Mouse (Mus musculus): Measurements from ENCODE around the gene Senp6. TPM values are rescaled to one million over a fixed set of nuclear protein-coding genes. Genes with fewer than 3 reads are reported as not detected.
A peak's percentile ranks its signal among the peaks of the same experiment; 100 is the strongest.

The Senp6 gene
- polyA plus RNA-seq, 1 experiment = 128 TPM

GRCm38 (mm10) chr9:80164191-80164590, 97.5 kb downstream of the Senp6 start:
- TF ChIP-seq POLR2A (IDR thresholded peaks at IDR 0.05; ENCODE audit: insufficient read depth, low read length) = peak; percentile 56
- no peak for TF ChIP-seq CTCF (IDR thresholded peaks at IDR 0.05; ENCODE audit: low read depth, low read length)
- no peak for TF ChIP-seq EP300 (IDR thresholded peaks at IDR 0.05; ENCODE audit: insufficient read depth, low read depth, low read length)
- Histone ChIP-seq H3K4me1 (ENCODE audit: control insufficient read depth, insufficient read depth, low read length) (no peaks in the 10 kb centered on the region), H3K27ac (ENCODE audit: insufficient read depth, low read length) (no peak overlapping the region), H3K4me3 (ENCODE audit: low read depth, low read length) (peak overlapping the region; percentile 80), H3K27me3 (ENCODE audit: control insufficient read depth, insufficient read depth, low read length, poor library complexity, severe bottlenecking) (0 out of 2 replicates have a peak, but pooled peaks cover 1% of the 10 kb centered on the region), H3K9me3 (replicated peaks; ENCODE audit: control insufficient read depth, insufficient read depth, low read length, poor library complexity, severe bottlenecking) (no peaks in the 10 kb centered on the region), H3K36me3 (ENCODE audit: control insufficient read depth, insufficient read depth, low read length, poor library complexity, severe bottlenecking) (no peaks in the 10 kb centered on the region), H3K9ac (ENCODE audit: low read depth, poor library complexity, severe bottlenecking) (peak overlapping the region; percentile 32; the same call in 1 of the 2 replicates)

GRCm38 (mm10) chr9:80164611-80165474, 98.1 kb downstream of the Senp6 start, which contains the start of gene Myo6:
Gene Myo6, plus strand, starts transcription at chr9:80165031.
- no peaks in the 10 kb centered on the region for H3K36me3 ChIP-seq (ENCODE audit: control insufficient read depth, insufficient read depth, low read length, poor library complexity, severe bottlenecking)
- H3K9me3 ChIP-seq (replicated peaks; ENCODE audit: control insufficient read depth, insufficient read depth, low read length, poor library complexity, severe bottlenecking) = no peaks in the 10 kb centered on the region
- TF ChIP-seq CTCF (IDR thresholded peaks at IDR 0.05; ENCODE audit: low read depth, low read length) = no peak
- TF ChIP-seq POLR2A (IDR thresholded peaks at IDR 0.05; ENCODE audit: insufficient read depth, low read length) = peak; percentile 45
- no peak for TF ChIP-seq EP300 (IDR thresholded peaks at IDR 0.05; ENCODE audit: insufficient read depth, low read depth, low read length)
- no peak within 1 kb of the TSS for H3K27ac ChIP-seq (ENCODE audit: insufficient read depth, low read length)
- peak within 1 kb of the TSS; percentile 32 for H3K9ac ChIP-seq (ENCODE audit: low read depth, poor library complexity, severe bottlenecking)
- peak within 1 kb of the TSS; percentile 87 for H3K4me3 ChIP-seq (ENCODE audit: low read depth, low read length)
- H3K27me3 ChIP-seq (ENCODE audit: control insufficient read depth, insufficient read depth, low read length, poor library complexity, severe bottlenecking) = 0 out of 2 replicates have a peak, but pooled peaks cover 1% of the 10 kb centered on the region
- H3K4me1 ChIP-seq (ENCODE audit: control insufficient read depth, insufficient read depth, low read length) = no peaks in the 10 kb centered on the region

- H3K27me3 ChIP-seq (ENCODE audit: control insufficient read depth, insufficient read depth, low read length, poor library complexity, severe bottlenecking) = 0 out of 2 replicates have a peak, but pooled peaks cover 1% of the 10 kb centered on the region
- H3K9me3 ChIP-seq (replicated peaks; ENCODE audit: control insufficient read depth, insufficient read depth, low read length, poor library complexity, severe bottlenecking) = no peaks in the 10 kb centered on the region
- H3K36me3 ChIP-seq (ENCODE audit: control insufficient read depth, insufficient read depth, low read length, poor library complexity, severe bottlenecking) = no peaks in the 10 kb centered on the region
- TF ChIP-seq CTCF (IDR thresholded peaks at IDR 0.05; ENCODE audit: low read depth, low read length) (no peak), POLR2A (IDR thresholded peaks at IDR 0.05; ENCODE audit: insufficient read depth, low read length) (no peak), EP300 (IDR thresholded peaks at IDR 0.05; ENCODE audit: insufficient read depth, low read depth, low read length) (no peak)
- no peak overlapping the region for H3K4me3 ChIP-seq (ENCODE audit: low read depth, low read length)
- H3K4me1 ChIP-seq (ENCODE audit: control insufficient read depth, insufficient read depth, low read length) = no peaks in the 10 kb centered on the region
- H3K27ac ChIP-seq (ENCODE audit: insufficient read depth, low read length) = no peak overlapping the region
- no peak overlapping the region for H3K9ac ChIP-seq (ENCODE audit: low read depth, poor library complexity, severe bottlenecking)
These were observed 99.0 kb downstream of the Senp6 start for GRCm38 (mm10) chr9:80165690-80166089.

- Histone ChIP-seq H3K9ac (ENCODE audit: low read depth, poor library complexity, severe bottlenecking) (no peak overlapping the region), H3K27me3 (ENCODE audit: control insufficient read depth, insufficient read depth, low read length, poor library complexity, severe bottlenecking) (0 out of 2 replicates have a peak, but pooled peaks cover 1% of the 10 kb centered on the region), H3K4me3 (ENCODE audit: low read depth, low read length) (no peak overlapping the region), H3K9me3 (replicated peaks; ENCODE audit: control insufficient read depth, insufficient read depth, low read length, poor library complexity, severe bottlenecking) (no peaks in the 10 kb centered on the region), H3K4me1 (ENCODE audit: control insufficient read depth, insufficient read depth, low read length) (no peaks in the 10 kb centered on the region), H3K27ac (ENCODE audit: insufficient read depth, low read length) (no peak overlapping the region), H3K36me3 (ENCODE audit: control insufficient read depth, insufficient read depth, low read length, poor library complexity, severe bottlenecking) (no peaks in the 10 kb centered on the region)
- TF ChIP-seq EP300 (IDR thresholded peaks at IDR 0.05; ENCODE audit: insufficient read depth, low read depth, low read length) (no peak), CTCF (IDR thresholded peaks at IDR 0.05; ENCODE audit: low read depth, low read length) (no peak)
These were observed 99.7 kb downstream of the Senp6 start for GRCm38 (mm10) chr9:80166425-80166824.

- Histone ChIP-seq H3K4me1 (ENCODE audit: control insufficient read depth, insufficient read depth, low read length) (no peaks in the 10 kb centered on the region), H3K4me3 (ENCODE audit: low read depth, low read length) (no peak overlapping the region), H3K27ac (ENCODE audit: insufficient read depth, low read length) (no peak overlapping the region), H3K9me3 (replicated peaks; ENCODE audit: control insufficient read depth, insufficient read depth, low read length, poor library complexity, severe bottlenecking) (no peaks in the 10 kb centered on the region), H3K36me3 (ENCODE audit: control insufficient read depth, insufficient read depth, low read length, poor library complexity, severe bottlenecking) (no peaks in the 10 kb centered on the region), H3K27me3 (ENCODE audit: control insufficient read depth, insufficient read depth, low read length, poor library complexity, severe bottlenecking) (0 out of 2 replicates have a peak, but pooled peaks cover 1% of the 10 kb centered on the region), H3K9ac (ENCODE audit: low read depth, poor library complexity, severe bottlenecking) (no peak overlapping the region)
- TF ChIP-seq CTCF (IDR thresholded peaks at IDR 0.05; ENCODE audit: low read depth, low read length) (no peak), EP300 (IDR thresholded peaks at IDR 0.05; ENCODE audit: insufficient read depth, low read depth, low read length) (no peak), POLR2A (IDR thresholded peaks at IDR 0.05; ENCODE audit: insufficient read depth, low read length) (no peak)
These were observed 100.4 kb downstream of the Senp6 start for GRCm38 (mm10) chr9:80167089-80167488.

- H3K27ac ChIP-seq (ENCODE audit: insufficient read depth, low read length) = no peak overlapping the region
- no peak overlapping the region for H3K4me3 ChIP-seq (ENCODE audit: low read depth, low read length)
- no peaks in the 10 kb centered on the region for H3K4me1 ChIP-seq (ENCODE audit: control insufficient read depth, insufficient read depth, low read length)
- 0 out of 2 replicates have a peak, but pooled peaks cover 1% of the 10 kb centered on the region for H3K27me3 ChIP-seq (ENCODE audit: control insufficient read depth, insufficient read depth, low read length, poor library complexity, severe bottlenecking)
- no peak for TF ChIP-seq CTCF (IDR thresholded peaks at IDR 0.05; ENCODE audit: low read depth, low read length)
- TF ChIP-seq POLR2A (IDR thresholded peaks at IDR 0.05; ENCODE audit: insufficient read depth, low read length) = no peak
- TF ChIP-seq EP300 (IDR thresholded peaks at IDR 0.05; ENCODE audit: insufficient read depth, low read depth, low read length) = no peak
- H3K36me3 ChIP-seq (ENCODE audit: control insufficient read depth, insufficient read depth, low read length, poor library complexity, severe bottlenecking) = no peaks in the 10 kb centered on the region
- H3K9ac ChIP-seq (ENCODE audit: low read depth, poor library complexity, severe bottlenecking) = no peak overlapping the region
- H3K9me3 ChIP-seq (replicated peaks; ENCODE audit: control insufficient read depth, insufficient read depth, low read length, poor library complexity, severe bottlenecking) = no peaks in the 10 kb centered on the region
These were observed 102.8 kb downstream of the Senp6 start for GRCm38 (mm10) chr9:80169551-80169950.
